In genomic region chr10:125264938-125265337, GRCm38 (mm10) we compare ENCODE assay signal across 9 mouse cellular contexts.
A peak's percentile ranks its signal among the peaks of the same experiment; 100 is the strongest.
DNase-seq lines count a peak whose midpoint lies in the region; ATAC-seq lines count a peak whose summit lies in the region.
"Had no signal": no experiment of that assay in that cellular context is flagged by ENCODE, and none has a peak within 500 bp of the region (broad histone marks: within the 10 kb centered on the region; RNA-seq: fewer than 3 reads in every experiment).

No protein-coding gene starts in this region.

- H3K9ac ChIP-seq in forebrain, embryonic 14.5 days (ENCODE audit: low read length), result no peak overlapping the region
- no peak overlapping the region for H3K9ac ChIP-seq in hindbrain, embryonic 16.5 days (ENCODE audit: low read depth, low read length)

- H3K36me3 ChIP-seq in forebrain, embryonic 14.5 days (ENCODE audit: control insufficient read depth, insufficient read depth, low read length), result no peaks in the 10 kb centered on the region
- H3K36me3 ChIP-seq in hindbrain, embryonic 16.5 days (ENCODE audit: control insufficient read depth, insufficient read depth, low read length), result no peaks in the 10 kb centered on the region

- H3K9me3 ChIP-seq in forebrain, embryonic 14.5 days (replicated peaks; ENCODE audit: control insufficient read depth, low read length), result no peaks in the 10 kb centered on the region
- H3K9me3 ChIP-seq in hindbrain, embryonic 16.5 days (ENCODE audit: control insufficient read depth, low read length), result no peaks in the 10 kb centered on the region

- no peak overlapping the region for H3K4me3 ChIP-seq in forebrain, embryonic 14.5 days (ENCODE audit: low read depth, low read length)
- H3K4me3 ChIP-seq in hindbrain, embryonic 16.5 days (ENCODE audit: low read length), result no peak overlapping the region

- no peak overlapping the region for H3K27ac ChIP-seq in forebrain, embryonic 14.5 days (ENCODE audit: low read depth, low read length)
- no peak overlapping the region for H3K27ac ChIP-seq in hindbrain, embryonic 16.5 days (ENCODE audit: low read depth, low read length)

- 72% methylated on average over 4 of the region's 4 CpGs for WGBS in forebrain, embryonic 14.5 days
- WGBS in hindbrain, embryonic 16.5 days, result 60% methylated on average over 4 of the region's 4 CpGs

- no peak overlapping the region for H3K4me2 ChIP-seq in forebrain, embryonic 14.5 days (ENCODE audit: low read length)
- no peak overlapping the region for H3K4me2 ChIP-seq in hindbrain, embryonic 16.5 days (ENCODE audit: low read length)

- H3K27me3 ChIP-seq in forebrain, embryonic 14.5 days (replicated peaks; ENCODE audit: control insufficient read depth, insufficient read depth, low read length), result no peaks in the 10 kb centered on the region
- H3K27me3 ChIP-seq in hindbrain, embryonic 16.5 days (replicated peaks; ENCODE audit: control insufficient read depth, insufficient read depth, low read length), result no peaks in the 10 kb centered on the region
- H3K27me3 ChIP-seq: CH12.LX had no signal

- intact Hi-C loops in heart, postnatal 25 days (cut with DNase I), result loop anchor here (2.0 to 10.0 kb wide), 2 partner anchors 234 to 270 kb away; no protein-coding TSS in a partner anchor

- peak; percentile 57 to 76 for DNase-seq in heart, adult 18-20 months
- DNase-seq in heart, postnatal 25 days (ENCODE audit: low spot score), result no peak
- peak; percentile 59 for DNase-seq in forebrain, embryonic 14.5 days (ENCODE audit: low spot score)
- peak; percentile 59 to 70 for DNase-seq in left cerebral cortex, adult 18-20 months (ENCODE audit: low spot score in 2 of 2)
- peak; percentile 54 for DNase-seq in thymus, postnatal 0 days (ENCODE audit: low spot score)

- no peaks in the 10 kb centered on the region for H3K4me1 ChIP-seq in forebrain, embryonic 14.5 days (ENCODE audit: control insufficient read depth, insufficient read depth, low read length)
- H3K4me1 ChIP-seq in hindbrain, embryonic 16.5 days (ENCODE audit: control insufficient read depth, insufficient read depth, low read depth, low read length), result no peaks in the 10 kb centered on the region

- ATAC-seq in cerebellum, adult (ENCODE audit: insufficient number of reproducible peaks, low FRiP score, low TSS enrichment), result peak; percentile 83
- peak; percentile 79 for ATAC-seq in forebrain, embryonic 14.5 days
- ATAC-seq in hindbrain, embryonic 16.5 days, result peak; percentile 78
- ATAC-seq in megakaryocyte-erythroid progenitor cell, adult 5-6 weeks (replicated peaks; ENCODE audit: low FRiP score, low TSS enrichment, poor library complexity, severe bottlenecking), result peak; percentile 88
